Mouse (Mus musculus): ENCODE data around the gene Tob1. TPM values are rescaled to one million over a fixed set of nuclear protein-coding genes. Genes with fewer than 3 reads are reported as not detected.

Gene Tob1
- polyA plus RNA-seq, 1 experiment from 2014 or later: 26.7 TPM

- no peak for ATAC-seq (ENCODE audit: insufficient number of reproducible peaks, insufficient read depth, low FRiP score, low TSS enrichment, low read depth)
- Histone ChIP-seq H3K27ac (no peak overlapping the region), H3K4me3 (no peak overlapping the region), H3K4me2 (no peak overlapping the region), H3K9ac (no peak overlapping the region), H3K27me3 (no peaks in the 10 kb centered on the region), H3K4me1 (peaks cover 11% of the 10 kb centered on the region), H3K36me3 (no peaks in the 10 kb centered on the region), H3K9me3 (no peaks in the 10 kb centered on the region)
- WGBS: 80% methylated on average over 9 of the region's 9 CpGs
Observed at GRCm38 (mm10) chr11:94253156-94253555, 41.9 kb downstream of the Tob1 start.

GRCm38 (mm10) chr11:94253691-94254090 lies 42.4 kb downstream of the Tob1 start:
- H3K36me3 ChIP-seq: no peaks in the 10 kb centered on the region
- H3K4me1 ChIP-seq: peaks cover 11% of the 10 kb centered on the region
- H3K27ac ChIP-seq: no peak overlapping the region
- ATAC-seq (ENCODE audit: insufficient number of reproducible peaks, insufficient read depth, low FRiP score, low TSS enrichment, low read depth): no peak
- H3K4me2 ChIP-seq: no peak overlapping the region
- H3K9me3 ChIP-seq: no peaks in the 10 kb centered on the region
- no peak overlapping the region for H3K4me3 ChIP-seq
- H3K27me3 ChIP-seq: no peaks in the 10 kb centered on the region
- H3K9ac ChIP-seq: no peak overlapping the region
- WGBS: 85% methylated on average over 10 of the region's 10 CpGs

GRCm38 (mm10) chr11:94255733-94256132 lies 44.5 kb downstream of the Tob1 start:
- H3K4me1 ChIP-seq: peaks cover 11% of the 10 kb centered on the region
- H3K4me2 ChIP-seq: no peak overlapping the region
- no peak overlapping the region for H3K4me3 ChIP-seq
- no peaks in the 10 kb centered on the region for H3K9me3 ChIP-seq
- H3K9ac ChIP-seq: no peak overlapping the region
- no peaks in the 10 kb centered on the region for H3K27me3 ChIP-seq
- 60% methylated on average over 5 of the region's 5 CpGs for WGBS
- no peak overlapping the region for H3K27ac ChIP-seq
- no peak for ATAC-seq (ENCODE audit: insufficient number of reproducible peaks, insufficient read depth, low FRiP score, low TSS enrichment, low read depth)
- H3K36me3 ChIP-seq: no peaks in the 10 kb centered on the region

GRCm38 (mm10) chr11:94257987-94258386 lies 46.7 kb downstream of the Tob1 start:
- no peaks in the 10 kb centered on the region for H3K27me3 ChIP-seq
- WGBS: 81% methylated on average over 14 of the region's 14 CpGs
- H3K4me2 ChIP-seq: no peak overlapping the region
- ATAC-seq (ENCODE audit: insufficient number of reproducible peaks, insufficient read depth, low FRiP score, low TSS enrichment, low read depth): no peak
- no peak overlapping the region for H3K4me3 ChIP-seq
- H3K9ac ChIP-seq: no peak overlapping the region
- no peaks in the 10 kb centered on the region for H3K9me3 ChIP-seq
- H3K36me3 ChIP-seq: no peaks in the 10 kb centered on the region
- no peak overlapping the region for H3K27ac ChIP-seq
- H3K4me1 ChIP-seq: peaks cover 11% of the 10 kb centered on the region

- WGBS: 58% methylated on average over 4 of the region's 4 CpGs
- no peak overlapping the region for H3K4me2 ChIP-seq
- H3K9ac ChIP-seq: no peak overlapping the region
- H3K9me3 ChIP-seq: no peaks in the 10 kb centered on the region
- H3K36me3 ChIP-seq: no peaks in the 10 kb centered on the region
- no peak for ATAC-seq (ENCODE audit: insufficient number of reproducible peaks, insufficient read depth, low FRiP score, low TSS enrichment, low read depth)
- no peak overlapping the region for H3K4me3 ChIP-seq
- H3K27ac ChIP-seq: no peak overlapping the region
- H3K27me3 ChIP-seq: no peaks in the 10 kb centered on the region
- H3K4me1 ChIP-seq: peaks cover 13% of the 10 kb centered on the region
Observed at GRCm38 (mm10) chr11:94259814-94260213, 48.6 kb downstream of the Tob1 start.

- H3K27me3 ChIP-seq: no peaks in the 10 kb centered on the region
- H3K4me1 ChIP-seq: peaks cover 15% of the 10 kb centered on the region
- no peak overlapping the region for H3K9ac ChIP-seq
- ATAC-seq (ENCODE audit: insufficient number of reproducible peaks, insufficient read depth, low FRiP score, low TSS enrichment, low read depth): no peak
- no peak overlapping the region for H3K4me3 ChIP-seq
- H3K4me2 ChIP-seq: no peak overlapping the region
- H3K27ac ChIP-seq: no peak overlapping the region
- WGBS: 67% methylated on average over 6 of the region's 6 CpGs
- no peaks in the 10 kb centered on the region for H3K9me3 ChIP-seq
- no peaks in the 10 kb centered on the region for H3K36me3 ChIP-seq
Observed at GRCm38 (mm10) chr11:94261585-94262370, 50.5 kb downstream of the Tob1 start.

Other genes with a start within 250 kb of the Tob1 start
- 306 and 441 TPM in 2 replicates for gene Gm20390, start 243.2 kb upstream of the Tob1 start, polyA plus RNA-seq (2015; fragmentation: Nextera tagmentation; extraction: Ambion mirVana)
- 127 and 140 TPM in 2 replicates for gene Nme1, start 242.9 kb upstream of the Tob1 start, polyA plus RNA-seq (2015; fragmentation: Nextera tagmentation; extraction: Ambion mirVana)
- gene Spag9, start 215.4 kb upstream of the Tob1 start, polyA plus RNA-seq (2015; fragmentation: Nextera tagmentation; extraction: Ambion mirVana): 46.3 and 56.7 TPM in 2 replicates
- gene Wfikkn2, start 34.6 kb downstream of the Tob1 start, polyA plus RNA-seq (2015; fragmentation: Nextera tagmentation; extraction: Ambion mirVana): 9.3 and 9.8 TPM in 2 replicates
- 0.37 TPM in 1 of 2 replicates, not detected in the other for gene Gm21885, start 70.4 kb downstream of the Tob1 start, polyA plus RNA-seq (2015; fragmentation: Nextera tagmentation; extraction: Ambion mirVana)
- 160 and 162 TPM in 2 replicates for gene Luc7l3, start 110.5 kb downstream of the Tob1 start, polyA plus RNA-seq (2015; fragmentation: Nextera tagmentation; extraction: Ambion mirVana)
- 16.6 and 17.1 TPM in 2 replicates for gene Ankrd40, start 116.5 kb downstream of the Tob1 start, polyA plus RNA-seq (2015; fragmentation: Nextera tagmentation; extraction: Ambion mirVana)
- 0.96 and 1.2 TPM in 2 replicates for gene Abcc3, start 181.5 kb downstream of the Tob1 start, polyA plus RNA-seq (2015; fragmentation: Nextera tagmentation; extraction: Ambion mirVana)